Mouse (Mus musculus) midbrain, embryonic 13.5 days (tissue): Measurements from ENCODE around the gene Unc5c. TPM values are rescaled to one million over a fixed set of nuclear protein-coding genes. Genes with fewer than 3 reads are reported as not detected.
A peak's percentile ranks its signal among the peaks of the same experiment; 100 is the strongest.

Experiments used
- ATAC-seq: fragments of 200-750 bp; cut with Nextera tagmentation; 2 replicates; pipeline ENCODE4 v1.8.0; 2017; ENCODE audit warnings: mild to moderate bottlenecking, moderate TSS enrichment, moderate library complexity
- H3K27ac ChIP-seq: fragments of 300-500 bp; sonication (generic); 2 replicates; pipeline ENCODE4 v1.5.1; 2015; ENCODE audit warnings: inconsistent platforms, mild to moderate bottlenecking, moderate library complexity
- H3K27me3 ChIP-seq: fragments of 300-500 bp; sonication (generic); 2 replicates; pipeline ENCODE4 v1.6.1; 2015; ENCODE audit warnings: mild to moderate bottlenecking, inconsistent platforms
- H3K36me3 ChIP-seq: fragments of 300-500 bp; sonication (generic); 2 replicates; pipeline ENCODE4 v1.6.1; 2015; ENCODE audit warnings: mild to moderate bottlenecking, inconsistent platforms
- H3K4me1 ChIP-seq: fragments of 300-500 bp; sonication (generic); replicated peaks from 2 replicates; pipeline ENCODE4 v1.6.1; 2015; ENCODE audit warnings: inconsistent platforms
- H3K4me2 ChIP-seq: fragments of 300-500 bp; sonication (generic); replicated peaks from 2 replicates; pipeline ENCODE4 v1.6.1; 2015; ENCODE audit warnings: moderate library complexity, mild to moderate bottlenecking, inconsistent platforms
- H3K4me3 ChIP-seq: fragments of 300-500 bp; sonication (generic); replicated peaks from 2 replicates; pipeline ENCODE4 v1.5.1; 2015; ENCODE audit warnings: mild to moderate bottlenecking, inconsistent platforms
- H3K9ac ChIP-seq: fragments of 300-500 bp; sonication (generic); replicated peaks from 2 replicates; pipeline ENCODE4 v1.6.1; 2015; ENCODE audit warnings: mild to moderate bottlenecking, inconsistent platforms
- H3K9me3 ChIP-seq: fragments of 300-500 bp; sonication (generic); 2 replicates; pipeline ENCODE4 v1.6.1; 2016; ENCODE audit warnings: mild to moderate bottlenecking, inconsistent platforms
- WGBS: fragments of 180-500 bp; shearing (Covaris S2); methylation state at CpG from one replicate; pipeline ENCODE4 v1.1.7; 2015; 5-methylcytosine and 5-hydroxymethylcytosine counted together
- polyA plus RNA-seq: library from polyadenylated mRNA; unstranded; fragments of >200 nt; fragmentation: Nextera tagmentation; extraction: Ambion mirVana; gene quantifications from 2 replicates; pipeline ENCODE4 v1.2.1, GENCODE M21; 2015

The Unc5c gene
- polyA plus RNA-seq, 1 experiment from 2014 or later: 9.9 TPM

DNA sequence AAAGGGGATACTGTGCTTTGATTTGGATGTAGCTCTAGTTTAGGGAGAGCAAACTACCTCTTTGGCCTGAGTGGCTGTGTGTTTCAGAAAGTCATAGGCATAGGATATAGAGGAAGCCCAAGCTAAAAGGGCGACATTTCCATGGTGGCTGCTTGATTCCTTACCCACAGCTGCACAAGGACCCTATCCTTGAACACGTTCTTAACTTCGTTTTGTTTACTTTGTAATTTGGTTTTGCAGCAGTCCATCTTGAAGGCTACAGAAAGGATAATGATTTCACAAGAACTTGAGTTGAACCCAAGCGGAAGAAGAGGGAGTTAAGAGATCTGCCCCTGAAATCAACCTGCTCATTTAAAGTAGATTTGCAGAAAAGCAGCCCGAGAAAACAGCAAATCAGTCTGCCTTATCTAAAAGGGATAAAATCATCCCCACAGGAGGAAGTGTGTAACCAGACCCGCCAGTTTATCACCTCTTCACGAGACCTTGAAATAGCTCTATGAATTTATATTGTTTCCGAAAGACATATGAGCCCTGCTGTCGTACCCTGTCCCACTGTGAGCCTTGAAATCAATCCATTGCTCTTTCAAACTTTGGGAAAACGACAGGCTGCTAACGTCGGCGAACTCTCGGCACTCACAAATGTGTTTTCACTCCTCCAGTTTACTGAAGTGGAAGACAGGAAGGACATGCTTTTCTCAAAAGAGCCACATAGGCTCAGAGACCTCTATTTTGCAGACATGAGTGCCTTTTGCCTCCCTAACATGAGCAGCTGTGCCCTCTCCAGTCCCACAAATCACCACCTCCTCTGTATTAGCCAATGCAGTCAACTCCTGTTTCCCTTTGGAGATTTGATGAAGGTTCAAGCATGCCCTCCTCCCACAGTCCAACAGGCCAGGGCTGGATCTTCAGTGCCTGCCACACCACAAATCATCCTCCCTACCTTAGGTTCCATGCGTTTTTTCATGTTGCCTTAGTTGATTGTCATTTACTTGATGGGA, 195.3 kb downstream of the Unc5c start:
- Histone ChIP-seq H3K36me3 (no peaks in the 10 kb centered on the region), H3K4me2 (no peak overlapping the region), H3K27ac (no peak overlapping the region), H3K27me3 (no peaks in the 10 kb centered on the region), H3K9ac (no peak overlapping the region), H3K4me1 (no peaks in the 10 kb centered on the region), H3K4me3 (no peak overlapping the region), H3K9me3 (no peaks in the 10 kb centered on the region)
- ATAC-seq: no peak
- WGBS: 73% methylated on average over 15 of the region's 15 CpGs

GRCm38 (mm10) chr3:141689113-141689512, 224.1 kb downstream of the Unc5c start:
- H3K27ac ChIP-seq: no peak overlapping the region
- WGBS: 43% methylated on average over 2 of the region's 2 CpGs
- H3K9ac ChIP-seq: no peak overlapping the region
- H3K9me3 ChIP-seq: no peaks in the 10 kb centered on the region
- no peaks in the 10 kb centered on the region for H3K36me3 ChIP-seq
- no peaks in the 10 kb centered on the region for H3K27me3 ChIP-seq
- no peak overlapping the region for H3K4me3 ChIP-seq
- H3K4me1 ChIP-seq: peaks cover 4% of the 10 kb centered on the region; the same call in 1 of the 2 replicates
- ATAC-seq: no peak
- H3K4me2 ChIP-seq: no peak overlapping the region

GRCm38 (mm10) chr3:141690676-141691075, 225.7 kb downstream of the Unc5c start:
- Histone ChIP-seq H3K4me3 (no peak overlapping the region), H3K4me1 (peaks cover 4% of the 10 kb centered on the region; the same call in 1 of the 2 replicates), H3K27ac (no peak overlapping the region), H3K36me3 (no peaks in the 10 kb centered on the region), H3K27me3 (no peaks in the 10 kb centered on the region), H3K4me2 (no peak overlapping the region), H3K9ac (no peak overlapping the region), H3K9me3 (no peaks in the 10 kb centered on the region)
- 97% methylated on average over 1 of the region's 1 CpGs for WGBS
- ATAC-seq: no peak

DNA sequence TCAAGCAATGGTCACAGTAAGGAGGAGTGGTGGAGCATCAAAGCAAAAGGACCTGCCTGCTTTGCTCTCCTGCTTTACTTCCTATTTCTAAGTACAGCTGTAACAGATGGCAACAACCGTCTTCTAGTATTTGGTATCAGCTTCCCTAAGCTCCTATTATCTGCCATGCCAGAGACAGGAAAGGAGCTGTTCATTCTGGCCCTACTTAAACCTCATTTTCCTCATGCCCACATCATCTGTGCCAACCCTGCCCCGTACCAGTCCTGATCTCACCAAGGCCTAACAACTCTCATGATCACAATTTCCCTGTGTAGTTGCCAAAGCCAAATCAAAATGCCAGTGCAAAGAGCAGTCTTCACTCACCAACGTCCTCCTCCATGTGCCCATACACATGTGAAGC, 226.4 kb downstream of the Unc5c start:
- WGBS: 74% methylated on average over 3 of the region's 3 CpGs
- H3K4me3 ChIP-seq: no peak overlapping the region
- H3K36me3 ChIP-seq: no peaks in the 10 kb centered on the region
- no peaks in the 10 kb centered on the region for H3K9me3 ChIP-seq
- H3K4me1 ChIP-seq: peaks cover 4% of the 10 kb centered on the region; the same call in 1 of the 2 replicates
- 0 out of 2 replicates have a peak, but pooled peaks have one; percentile 6 for ATAC-seq
- H3K4me2 ChIP-seq: no peak overlapping the region
- H3K27ac ChIP-seq: no peak overlapping the region
- H3K9ac ChIP-seq: no peak overlapping the region
- no peaks in the 10 kb centered on the region for H3K27me3 ChIP-seq

GRCm38 (mm10) chr3:141691846-141692245, 226.8 kb downstream of the Unc5c start:
- WGBS: 40% methylated on average over 3 of the region's 3 CpGs
- H3K27ac ChIP-seq: no peak overlapping the region
- ATAC-seq: no peak
- H3K36me3 ChIP-seq: no peaks in the 10 kb centered on the region
- no peak overlapping the region for H3K9ac ChIP-seq
- H3K4me1 ChIP-seq: peaks cover 4% of the 10 kb centered on the region; the same call in 1 of the 2 replicates
- H3K4me3 ChIP-seq: no peak overlapping the region
- H3K4me2 ChIP-seq: no peak overlapping the region
- H3K27me3 ChIP-seq: no peaks in the 10 kb centered on the region
- no peaks in the 10 kb centered on the region for H3K9me3 ChIP-seq

DNA sequence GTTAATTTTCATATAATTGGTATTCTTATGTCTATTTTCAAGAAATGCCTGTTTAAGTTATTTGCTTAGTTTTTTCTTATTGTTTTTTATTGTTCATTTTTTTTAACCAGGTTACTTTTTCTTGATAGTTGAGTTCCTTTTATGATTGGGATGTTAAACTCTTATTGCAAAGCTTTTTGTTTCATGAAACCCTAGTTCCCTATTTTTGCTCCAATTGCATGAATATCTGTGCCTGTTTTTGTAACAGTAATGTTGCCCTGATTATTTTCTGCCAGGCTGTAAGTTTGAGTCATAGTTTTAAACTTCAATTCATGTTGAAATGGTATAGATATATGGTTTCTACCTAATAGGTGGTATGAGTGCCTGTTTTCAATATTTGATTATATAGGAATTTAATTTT, 234.2 kb downstream of the Unc5c start:
- ATAC-seq: no peak
- Histone ChIP-seq H3K9ac (no peak overlapping the region), H3K27me3 (no peaks in the 10 kb centered on the region), H3K27ac (no peak overlapping the region), H3K4me1 (no peaks in the 10 kb centered on the region), H3K4me3 (no peak overlapping the region), H3K4me2 (no peak overlapping the region), H3K9me3 (no peaks in the 10 kb centered on the region), H3K36me3 (no peaks in the 10 kb centered on the region)

- H3K4me3 ChIP-seq: no peak overlapping the region
- H3K36me3 ChIP-seq: no peaks in the 10 kb centered on the region
- no peak overlapping the region for H3K4me2 ChIP-seq
- H3K27me3 ChIP-seq: no peaks in the 10 kb centered on the region
- H3K9ac ChIP-seq: no peak overlapping the region
- 73% methylated on average over 3 of the region's 3 CpGs for WGBS
- H3K4me1 ChIP-seq: no peaks in the 10 kb centered on the region
- H3K9me3 ChIP-seq: no peaks in the 10 kb centered on the region
- no peak for ATAC-seq
- no peak overlapping the region for H3K27ac ChIP-seq
Measured at GRCm38 (mm10) chr3:141701381-141701909, 236.4 kb downstream of the Unc5c start.

- H3K36me3 ChIP-seq: no peaks in the 10 kb centered on the region
- no peak overlapping the region for H3K27ac ChIP-seq
- 87% methylated on average over 4 of the region's 4 CpGs for WGBS
- no peak overlapping the region for H3K4me2 ChIP-seq
- no peaks in the 10 kb centered on the region for H3K27me3 ChIP-seq
- ATAC-seq: no peak
- no peaks in the 10 kb centered on the region for H3K9me3 ChIP-seq
- no peaks in the 10 kb centered on the region for H3K4me1 ChIP-seq
- H3K9ac ChIP-seq: no peak overlapping the region
- no peak overlapping the region for H3K4me3 ChIP-seq
Measured at GRCm38 (mm10) chr3:141711601-141712000, 246.6 kb downstream of the Unc5c start.

DNA sequence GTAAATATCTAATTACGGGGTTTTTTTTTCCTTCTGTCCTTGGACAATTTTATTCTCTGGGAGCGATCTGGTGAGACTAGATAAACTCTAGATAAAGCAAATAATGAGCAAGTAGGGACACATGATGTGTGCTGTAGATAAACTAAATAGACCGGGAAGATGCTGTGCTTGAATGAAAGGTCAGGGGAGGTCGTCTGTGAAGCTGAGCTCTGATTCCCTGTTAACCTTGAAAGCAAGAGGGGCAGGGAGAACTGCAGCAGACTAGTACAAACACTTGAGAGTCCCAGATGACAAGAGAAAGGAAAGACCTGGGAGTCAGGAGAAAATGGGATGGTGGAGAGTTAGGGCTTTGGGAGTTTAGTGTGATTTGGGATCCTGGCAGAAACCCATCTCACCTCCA, 251.4 kb downstream of the Unc5c start:
- ATAC-seq: no peak
- H3K27ac ChIP-seq: no peak overlapping the region
- H3K27me3 ChIP-seq: no peaks in the 10 kb centered on the region
- H3K4me2 ChIP-seq: no peak overlapping the region
- H3K9me3 ChIP-seq: no peaks in the 10 kb centered on the region
- no peaks in the 10 kb centered on the region for H3K36me3 ChIP-seq
- WGBS: 40% methylated on average over 4 of the region's 4 CpGs
- no peaks in the 10 kb centered on the region for H3K4me1 ChIP-seq
- H3K9ac ChIP-seq: no peak overlapping the region
- no peak overlapping the region for H3K4me3 ChIP-seq

DNA sequence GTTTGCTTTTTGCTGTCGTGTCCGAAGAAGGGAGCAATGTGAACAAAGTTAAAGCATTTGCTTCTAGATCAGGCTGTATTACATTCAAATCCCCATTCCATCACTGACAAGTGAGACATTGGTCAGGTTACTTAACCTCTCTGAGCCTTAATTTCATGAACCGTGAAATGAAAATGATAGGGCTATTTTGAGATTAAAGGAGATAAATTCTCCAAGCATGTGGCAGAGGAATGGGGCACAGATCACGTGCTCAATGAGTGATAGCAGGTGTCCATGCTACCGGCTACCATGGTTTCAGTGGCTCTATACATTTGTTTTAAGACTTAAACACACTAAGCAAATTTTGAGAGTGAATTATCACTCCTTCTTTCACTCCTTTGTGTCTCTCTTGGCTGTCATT, 254.0 kb downstream of the Unc5c start:
- WGBS: 68% methylated on average over 5 of the region's 5 CpGs
- Histone ChIP-seq H3K4me3 (no peak overlapping the region), H3K9ac (no peak overlapping the region), H3K9me3 (no peaks in the 10 kb centered on the region), H3K36me3 (no peaks in the 10 kb centered on the region), H3K4me2 (no peak overlapping the region), H3K27me3 (no peaks in the 10 kb centered on the region), H3K4me1 (no peaks in the 10 kb centered on the region), H3K27ac (no peak overlapping the region)
- ATAC-seq: no peak

DNA sequence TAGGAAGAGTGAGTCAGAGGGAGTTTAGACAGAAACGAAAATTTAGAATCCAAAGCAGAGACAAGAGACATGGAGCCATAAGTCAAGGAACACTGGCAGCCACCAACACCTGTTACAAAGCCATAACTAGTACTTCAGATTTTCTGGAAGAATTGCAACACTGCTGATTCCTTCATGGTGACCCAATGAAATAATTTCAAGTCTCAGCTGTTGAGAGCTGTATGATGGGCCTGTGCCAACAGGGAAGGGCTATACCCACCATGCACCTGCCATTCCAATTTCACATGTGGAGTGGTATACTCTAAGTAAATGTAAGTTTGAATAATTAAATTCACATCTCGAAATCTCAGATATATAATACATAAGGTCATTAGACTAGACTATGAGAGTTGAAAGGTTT, 259.5 kb downstream of the Unc5c start:
- Histone ChIP-seq H3K27me3 (no peaks in the 10 kb centered on the region), H3K4me1 (no peaks in the 10 kb centered on the region), H3K36me3 (no peaks in the 10 kb centered on the region), H3K9ac (no peak overlapping the region), H3K4me2 (no peak overlapping the region), H3K4me3 (no peak overlapping the region), H3K9me3 (no peaks in the 10 kb centered on the region), H3K27ac (no peak overlapping the region)
- ATAC-seq: no peak
- 92% methylated on average over 2 of the region's 2 CpGs for WGBS

DNA sequence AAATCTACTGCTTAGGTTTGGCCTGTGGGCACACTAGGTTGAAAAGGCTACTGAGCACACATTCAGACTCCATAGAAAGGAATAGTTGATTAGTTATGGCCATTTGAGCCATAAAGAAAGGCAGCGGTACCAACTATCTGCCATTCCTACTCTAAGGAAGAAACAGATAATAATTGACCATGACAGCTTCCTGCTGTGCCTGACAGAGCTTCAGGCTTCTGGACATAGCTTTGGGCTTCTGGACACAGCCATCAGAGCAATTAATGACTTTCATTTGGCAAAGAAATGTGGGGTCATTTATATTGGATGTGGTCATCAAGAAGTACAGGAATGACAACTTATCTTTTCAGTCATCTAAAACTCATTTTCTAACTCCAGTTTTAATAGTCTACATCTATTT, 260.4 kb downstream of the Unc5c start:
- H3K27me3 ChIP-seq: no peaks in the 10 kb centered on the region
- no peak overlapping the region for H3K4me3 ChIP-seq
- H3K4me1 ChIP-seq: no peaks in the 10 kb centered on the region
- H3K9me3 ChIP-seq: no peaks in the 10 kb centered on the region
- no peak overlapping the region for H3K27ac ChIP-seq
- no peak overlapping the region for H3K4me2 ChIP-seq
- no peaks in the 10 kb centered on the region for H3K36me3 ChIP-seq
- H3K9ac ChIP-seq: no peak overlapping the region
- 46% methylated on average over 1 of the region's 1 CpGs for WGBS
- ATAC-seq: no peak
